Mouse (Mus musculus): Measurements from ENCODE around the gene Cul1.
"Not testable (repeated sequence)": the region's sequence is repeated elsewhere in the genome, so short reads cannot be mapped to it uniquely, and the experiment has no call there.

Cul1 gene

GRCm38 (mm10) chr6:47453098-47453497 is at the start of gene Cul1:
Gene Cul1 (plus strand): TSS chr6:47453398.
- CTCF ChIA-PET: no interaction called here

- CTCF ChIA-PET: no interaction called here
These were observed 48.5 kb upstream of the Cul1 start for GRCm38 (mm10) chr6:47404419-47405382.

- CTCF ChIA-PET: no interaction called here
These were observed 40.2 kb upstream of the Cul1 start for GRCm38 (mm10) chr6:47412886-47413606.

GRCm38 (mm10) chr6:47413656-47414055 is 39.5 kb upstream of the Cul1 start:
- CTCF ChIA-PET: no interaction called here

GRCm38 (mm10) chr6:47418691-47419090 is 34.5 kb upstream of the Cul1 start:
- CTCF ChIA-PET: no interaction called here

GRCm38 (mm10) chr6:47420156-47420555 is 33.0 kb upstream of the Cul1 start:
- CTCF ChIA-PET: no interaction called here

GRCm38 (mm10) chr6:47421221-47421620 is 32.0 kb upstream of the Cul1 start:
- CTCF ChIA-PET: no interaction called here

GRCm38 (mm10) chr6:47426136-47426535 is 27.1 kb upstream of the Cul1 start:
- CTCF ChIA-PET: no interaction called here

- CTCF ChIA-PET: not testable (repeated sequence)
These were observed 26.6 kb upstream of the Cul1 start for GRCm38 (mm10) chr6:47426556-47426955.

- CTCF ChIA-PET: not testable (repeated sequence)
These were observed 20.4 kb upstream of the Cul1 start for GRCm38 (mm10) chr6:47432795-47433194.

GRCm38 (mm10) chr6:47440080-47440479 is 13.1 kb upstream of the Cul1 start:
- CTCF ChIA-PET: no interaction called here

GRCm38 (mm10) chr6:47447658-47448057 is 5.5 kb upstream of the Cul1 start:
- CTCF ChIA-PET: no interaction called here

GRCm38 (mm10) chr6:47453522-47454130 is 428 bp downstream of the Cul1 start:
- CTCF ChIA-PET: no interaction called here

- CTCF ChIA-PET: no interaction called here
These were observed 955 bp downstream of the Cul1 start for GRCm38 (mm10) chr6:47454131-47454574.

GRCm38 (mm10) chr6:47454575-47455571 is 1.7 kb downstream of the Cul1 start:
- CTCF ChIA-PET: interaction anchor here (0.5 kb wide), 1 partner anchor 143 kb away, joined by 3 read pairs; no protein-coding TSS in a partner anchor

- CTCF ChIA-PET: no interaction called here
These were observed 2.6 kb downstream of the Cul1 start for GRCm38 (mm10) chr6:47455843-47456242.

- CTCF ChIA-PET: interaction anchor here (0.5 kb wide), 1 partner anchor 47 kb away, joined by 3 read pairs; no protein-coding TSS in a partner anchor
These were observed 3.7 kb downstream of the Cul1 start for GRCm38 (mm10) chr6:47456853-47457252.

GRCm38 (mm10) chr6:47465400-47465799 is 12.2 kb downstream of the Cul1 start:
- CTCF ChIA-PET: interaction anchor here (0.6 kb wide), 1 partner anchor 48 kb away, joined by 14 read pairs; no protein-coding TSS in a partner anchor

- CTCF ChIA-PET: no interaction called here
These were observed 13.3 kb downstream of the Cul1 start for GRCm38 (mm10) chr6:47466488-47466887.

- CTCF ChIA-PET: no interaction called here
These were observed 13.9 kb downstream of the Cul1 start for GRCm38 (mm10) chr6:47467058-47467457.

GRCm38 (mm10) chr6:47469760-47470159 is 16.6 kb downstream of the Cul1 start:
- CTCF ChIA-PET: interaction anchor here (0.7 kb wide), 1 partner anchor 101 kb away, joined by 3 read pairs; no protein-coding TSS in a partner anchor

All from spleen, embryonic (tissue).